In the genomic region with DNA sequence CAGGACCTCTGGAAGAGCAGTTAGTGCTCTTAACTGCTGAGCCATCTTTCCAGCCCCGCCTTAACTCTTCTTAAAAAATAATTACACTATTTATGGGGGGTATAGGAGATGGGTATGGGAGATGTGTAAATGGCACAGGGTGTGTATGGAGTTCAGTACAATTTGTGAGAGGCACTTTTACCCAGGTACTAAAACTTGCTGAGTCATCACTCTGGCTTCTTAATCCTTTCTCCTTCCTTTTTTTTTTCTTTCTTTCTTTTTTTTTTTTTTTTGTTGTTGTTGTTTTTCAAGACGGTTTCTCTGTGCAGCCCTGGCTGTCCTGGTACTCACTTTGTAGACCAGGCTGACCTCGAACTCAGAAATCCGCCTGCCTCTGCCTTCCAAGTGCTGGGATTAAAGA, we compare ENCODE assay signal across 2 mouse cellular contexts.
TF ChIP-seq lines count a peak whose summit lies in the region.

No protein-coding gene starts in this region.

TF ChIP-seq in CH12.LX, 34 proteins besides CTCF, POLR2A, EP300 and RAD21:
- TF ChIP-seq MAFK (IDR thresholded peaks at IDR 0.05; ENCODE audit: insufficient replicate concordance, low read length): peak; percentile 99

TF ChIP-seq in MEL, 35 proteins besides CTCF, POLR2A, EP300 and RAD21:
- TF ChIP-seq MAFK (IDR thresholded peaks at IDR 0.05; ENCODE audit: borderline replicate concordance, low read depth, low read length) (peak; percentile 99), GABPA (IDR thresholded peaks at IDR 0.05; ENCODE audit: low read depth, low read length) (peak; percentile 75), ETS1 (IDR thresholded peaks at IDR 0.05; ENCODE audit: low read depth, low read length) (0 out of 2 replicates have a peak, but pooled peaks have one; percentile 11), MXI1 (IDR thresholded peaks at IDR 0.05; ENCODE audit: low read depth, low read length) (0 out of 2 replicates have a peak, but pooled peaks have one; percentile 36), ZNF384 (IDR thresholded peaks at IDR 0.05; ENCODE audit: low read depth, low read length) (peak; percentile 89)
TF ChIP-seq in MEL: peak in this region for 5; not testable (repeated sequence) for 30.
